Mouse (Mus musculus) bone marrow macrophage, adult 2 months (primary cell): Measurements from ENCODE around the gene Rufy1.

Source experiments
- CTCF ChIP-seq: IDR thresholded peaks from 2 replicates; pipeline ENCODE4 v1.5.1; 2012; ENCODE audit warnings: low read depth, mild to moderate bottlenecking, low read length, moderate library complexity
- POLR2A ChIP-seq: IDR thresholded peaks from 2 replicates; pipeline ENCODE4 v1.6.1; 2012; ENCODE audit warnings: mild to moderate bottlenecking, low read depth, low read length, borderline replicate concordance

DNA sequence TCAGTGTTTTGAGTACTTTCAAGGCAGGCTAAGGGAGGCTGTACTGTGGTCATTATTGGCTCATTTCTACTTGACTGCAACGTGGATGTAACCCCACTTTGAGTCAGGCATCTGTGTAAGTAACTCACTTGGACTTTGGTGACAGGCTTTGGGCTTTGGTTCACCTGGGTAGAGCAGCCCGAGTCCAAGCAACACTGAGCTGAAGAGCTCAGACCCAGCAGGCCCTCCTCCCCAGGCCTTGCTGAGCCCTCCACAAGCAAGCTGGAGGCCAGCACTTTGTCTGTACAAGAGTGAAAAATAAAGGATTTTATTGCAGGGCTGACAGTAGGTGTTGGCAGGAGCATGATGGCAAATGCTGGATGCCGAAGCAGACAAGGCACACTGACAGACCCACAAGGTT, 41.9 kb downstream of the Rufy1 start:
- TF ChIP-seq CTCF = no peak
- TF ChIP-seq POLR2A = no peak
